Mouse (Mus musculus): ENCODE results near the gene Rpa1. TPM values are rescaled to one million over a fixed set of nuclear protein-coding genes. Genes with fewer than 3 reads are reported as not detected.
A peak's percentile ranks its signal among the peaks of the same experiment; 100 is the strongest.
"Not testable (repeated sequence)": the region's sequence is repeated elsewhere in the genome, so short reads cannot be mapped to it uniquely, and the experiment has no call there.

Gene Rpa1
- polyA plus RNA-seq, 1 experiment from 2014 or later: 100 TPM

GRCm38 (mm10) chr11:75294862-75295261, 53.3 kb downstream of the Rpa1 start:
- no peak overlapping the region for H3K27ac ChIP-seq
- H3K36me3 ChIP-seq: no peaks in the 10 kb centered on the region
- WGBS: 42% methylated on average over 9 of the region's 9 CpGs
- H3K9me3 ChIP-seq: no peaks in the 10 kb centered on the region
- H3K27me3 ChIP-seq (replicated peaks): peaks cover 7% of the 10 kb centered on the region; the same call in 1 of the 2 replicates
- 0 out of 2 replicates have a peak, but pooled peaks have one; percentile 16 for ATAC-seq
- H3K4me2 ChIP-seq (replicated peaks): no peak overlapping the region
- H3K4me1 ChIP-seq (replicated peaks): peaks cover 14% of the 10 kb centered on the region
- no peak overlapping the region for H3K4me3 ChIP-seq (replicated peaks)
- H3K9ac ChIP-seq: no peak overlapping the region

- peak; percentile 50 for ATAC-seq
- no peaks in the 10 kb centered on the region for H3K36me3 ChIP-seq
Observed at GRCm38 (mm10) chr11:75293852-75294361, 54.2 kb downstream of the Rpa1 start.

DNA sequence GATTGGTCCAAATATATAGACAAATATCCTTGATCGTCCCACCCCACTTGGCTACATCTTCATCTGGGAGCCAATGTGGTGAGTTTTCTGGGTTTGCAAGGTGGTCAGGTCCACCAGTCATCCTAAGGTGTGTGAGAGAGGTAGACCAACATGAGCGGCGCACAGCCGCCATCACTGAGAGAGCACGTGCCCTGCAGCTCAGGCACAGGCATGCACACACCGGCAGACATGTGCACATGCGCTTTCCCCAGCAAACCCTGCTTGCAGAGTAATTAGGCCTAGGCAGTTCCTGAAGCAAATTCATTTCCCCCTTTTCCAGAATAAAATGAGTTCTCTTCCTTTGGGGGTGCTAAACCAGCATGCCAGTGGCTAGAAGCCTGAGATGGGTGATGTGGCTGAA, 55.8 kb downstream of the Rpa1 start:
- Histone ChIP-seq H3K36me3 (no peaks in the 10 kb centered on the region), H3K9me3 (no peaks in the 10 kb centered on the region), H3K27ac (no peak overlapping the region), H3K4me2 (replicated peaks) (no peak overlapping the region), H3K4me1 (replicated peaks) (peaks cover 14% of the 10 kb centered on the region), H3K27me3 (replicated peaks) (peaks cover 7% of the 10 kb centered on the region; the same call in 1 of the 2 replicates), H3K9ac (no peak overlapping the region), H3K4me3 (replicated peaks) (no peak overlapping the region)
- WGBS: 93% methylated on average over 7 of the region's 7 CpGs
- no peak for ATAC-seq

More at GRCm38 (mm10) chr11:75293852-75294361, 54.2 kb downstream of the Rpa1 start:
- peaks cover 14% of the 10 kb centered on the region for H3K4me1 ChIP-seq (replicated peaks)
- H3K4me3 ChIP-seq (replicated peaks): no peak overlapping the region
- H3K9me3 ChIP-seq: no peaks in the 10 kb centered on the region
- peak overlapping the region; percentile 37 for H3K4me2 ChIP-seq (replicated peaks)
- peaks cover 7% of the 10 kb centered on the region; the same call in 1 of the 2 replicates for H3K27me3 ChIP-seq (replicated peaks)
- 33% methylated on average over 21 of the region's 21 CpGs for WGBS
- no peak overlapping the region for H3K27ac ChIP-seq
- no peak overlapping the region for H3K9ac ChIP-seq

GRCm38 (mm10) chr11:75291389-75292215, 56.5 kb downstream of the Rpa1 start:
- no peak overlapping the region for H3K4me3 ChIP-seq (replicated peaks)
- no peak overlapping the region for H3K27ac ChIP-seq
- H3K9ac ChIP-seq: no peak overlapping the region
- 44% methylated on average over 25 of the region's 25 CpGs for WGBS
- ATAC-seq: no peak
- peak overlapping the region; percentile 26; the same call in 1 of the 2 replicates for H3K4me2 ChIP-seq (replicated peaks)
- no peaks in the 10 kb centered on the region for H3K36me3 ChIP-seq
- H3K9me3 ChIP-seq: no peaks in the 10 kb centered on the region
- H3K4me1 ChIP-seq (replicated peaks): peaks cover 14% of the 10 kb centered on the region
- peaks cover 7% of the 10 kb centered on the region; the same call in 1 of the 2 replicates for H3K27me3 ChIP-seq (replicated peaks)

- peak; percentile 55 for ATAC-seq
- no peak overlapping the region for H3K4me3 ChIP-seq (replicated peaks)
- H3K4me2 ChIP-seq (replicated peaks): no peak overlapping the region
Observed at GRCm38 (mm10) chr11:75290566-75291271, 57.4 kb downstream of the Rpa1 start.

DNA sequence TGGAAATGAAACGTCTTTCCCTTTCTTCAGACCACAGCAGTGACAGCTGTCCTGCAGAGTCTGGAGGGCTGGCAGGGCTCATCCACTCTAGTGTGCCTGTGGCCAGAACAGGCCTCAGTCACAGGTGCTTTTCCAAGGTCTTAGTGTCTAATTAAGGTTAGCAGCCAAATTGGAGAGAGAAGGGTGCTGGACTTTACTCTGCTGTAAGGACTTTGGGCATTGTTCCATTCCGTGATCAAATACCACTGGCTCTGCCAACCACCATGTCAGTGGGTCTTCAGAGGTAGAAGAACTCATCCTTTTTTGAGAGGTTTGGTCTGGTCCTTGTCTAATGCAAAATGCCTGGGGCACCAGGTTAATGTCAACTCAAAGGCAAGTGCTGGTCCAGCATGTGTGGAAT, 59.0 kb downstream of the Rpa1 start:
- WGBS: 72% methylated on average over 2 of the region's 2 CpGs
- H3K9me3 ChIP-seq: no peaks in the 10 kb centered on the region
- ATAC-seq: no peak
- no peak overlapping the region for H3K4me2 ChIP-seq (replicated peaks)
- peaks cover 7% of the 10 kb centered on the region; the same call in 1 of the 2 replicates for H3K27me3 ChIP-seq (replicated peaks)
- H3K4me1 ChIP-seq (replicated peaks): peaks cover 8% of the 10 kb centered on the region; the same call in 1 of the 2 replicates
- H3K36me3 ChIP-seq: no peaks in the 10 kb centered on the region
- no peak overlapping the region for H3K4me3 ChIP-seq (replicated peaks)
- H3K9ac ChIP-seq: no peak overlapping the region
- H3K27ac ChIP-seq: no peak overlapping the region

More at GRCm38 (mm10) chr11:75290566-75291271, 57.4 kb downstream of the Rpa1 start:
- no peak overlapping the region for H3K27ac ChIP-seq
- H3K4me1 ChIP-seq (replicated peaks): peaks cover 14% of the 10 kb centered on the region
- H3K36me3 ChIP-seq: no peaks in the 10 kb centered on the region
- H3K9ac ChIP-seq: no peak overlapping the region
- no peaks in the 10 kb centered on the region for H3K9me3 ChIP-seq
- 17% methylated on average over 6 of the region's 6 CpGs for WGBS
- H3K27me3 ChIP-seq (replicated peaks): peaks cover 7% of the 10 kb centered on the region; the same call in 1 of the 2 replicates

DNA sequence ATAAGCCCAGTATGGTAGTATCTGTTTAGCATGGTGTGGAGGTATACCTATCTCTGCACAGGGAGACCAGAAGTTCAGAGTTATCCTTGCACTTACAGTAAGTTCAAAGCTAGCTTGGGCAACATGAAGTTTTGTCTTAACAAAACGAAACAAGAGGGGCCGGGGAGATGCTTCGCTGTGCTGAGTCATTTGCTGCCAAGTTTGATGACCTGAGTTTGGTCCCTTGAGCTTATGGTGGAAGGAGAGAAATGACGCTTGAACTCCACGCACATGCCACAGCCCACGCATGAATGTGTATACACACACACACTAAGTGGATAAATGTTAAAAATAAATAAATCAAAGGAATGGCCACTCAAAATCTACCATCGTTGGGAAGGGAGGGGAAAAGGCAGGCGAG, 59.6 kb downstream of the Rpa1 start:
- Histone ChIP-seq H3K27ac (no peak overlapping the region), H3K4me3 (replicated peaks) (no peak overlapping the region), H3K36me3 (no peaks in the 10 kb centered on the region), H3K4me1 (replicated peaks) (peaks cover 5% of the 10 kb centered on the region; the same call in 1 of the 2 replicates), H3K9ac (no peak overlapping the region), H3K4me2 (replicated peaks) (no peak overlapping the region), H3K9me3 (no peaks in the 10 kb centered on the region), H3K27me3 (replicated peaks) (peaks cover 7% of the 10 kb centered on the region; the same call in 1 of the 2 replicates)
- no peak for ATAC-seq
- 68% methylated on average over 8 of the region's 8 CpGs for WGBS

DNA sequence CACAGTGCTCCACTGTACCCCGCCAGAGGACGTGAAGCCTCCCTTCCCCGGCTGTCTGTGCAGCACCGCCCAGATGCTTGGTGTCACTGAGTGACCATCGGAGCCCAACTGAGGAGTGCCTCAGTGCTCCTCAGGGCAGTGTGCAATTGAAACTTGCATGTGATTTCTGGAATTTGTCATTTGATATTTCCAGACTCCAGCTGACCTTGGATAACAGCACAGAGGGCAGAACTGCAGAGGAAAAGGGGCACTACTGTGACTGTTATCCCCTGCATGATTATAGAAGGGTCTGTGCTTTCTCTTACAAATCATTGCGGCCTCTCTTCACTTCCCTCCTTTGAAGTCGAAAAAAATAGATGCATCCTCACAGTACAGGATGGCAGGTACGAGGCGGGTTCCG, 60.2 kb downstream of the Rpa1 start:
- WGBS: 80% methylated on average over 10 of the region's 10 CpGs
- no peak overlapping the region for H3K4me3 ChIP-seq (replicated peaks)
- H3K27me3 ChIP-seq (replicated peaks): peaks cover 6% of the 10 kb centered on the region
- H3K4me2 ChIP-seq (replicated peaks): no peak overlapping the region
- no peak overlapping the region for H3K27ac ChIP-seq
- H3K4me1 ChIP-seq (replicated peaks): no peaks in the 10 kb centered on the region
- H3K36me3 ChIP-seq: no peaks in the 10 kb centered on the region
- ATAC-seq: no peak
- no peak overlapping the region for H3K9ac ChIP-seq
- no peaks in the 10 kb centered on the region for H3K9me3 ChIP-seq

GRCm38 (mm10) chr11:75286868-75287267, 61.3 kb downstream of the Rpa1 start:
- no peak overlapping the region for H3K4me3 ChIP-seq (replicated peaks)
- 92% methylated on average over 4 of the region's 4 CpGs for WGBS
- no peaks in the 10 kb centered on the region for H3K9me3 ChIP-seq
- no peak overlapping the region for H3K27ac ChIP-seq
- H3K9ac ChIP-seq: no peak overlapping the region
- H3K4me1 ChIP-seq (replicated peaks): peaks cover 2% of the 10 kb centered on the region
- H3K27me3 ChIP-seq (replicated peaks): peaks cover 10% of the 10 kb centered on the region
- H3K4me2 ChIP-seq (replicated peaks): no peak overlapping the region
- no peak for ATAC-seq
- no peaks in the 10 kb centered on the region for H3K36me3 ChIP-seq

DNA sequence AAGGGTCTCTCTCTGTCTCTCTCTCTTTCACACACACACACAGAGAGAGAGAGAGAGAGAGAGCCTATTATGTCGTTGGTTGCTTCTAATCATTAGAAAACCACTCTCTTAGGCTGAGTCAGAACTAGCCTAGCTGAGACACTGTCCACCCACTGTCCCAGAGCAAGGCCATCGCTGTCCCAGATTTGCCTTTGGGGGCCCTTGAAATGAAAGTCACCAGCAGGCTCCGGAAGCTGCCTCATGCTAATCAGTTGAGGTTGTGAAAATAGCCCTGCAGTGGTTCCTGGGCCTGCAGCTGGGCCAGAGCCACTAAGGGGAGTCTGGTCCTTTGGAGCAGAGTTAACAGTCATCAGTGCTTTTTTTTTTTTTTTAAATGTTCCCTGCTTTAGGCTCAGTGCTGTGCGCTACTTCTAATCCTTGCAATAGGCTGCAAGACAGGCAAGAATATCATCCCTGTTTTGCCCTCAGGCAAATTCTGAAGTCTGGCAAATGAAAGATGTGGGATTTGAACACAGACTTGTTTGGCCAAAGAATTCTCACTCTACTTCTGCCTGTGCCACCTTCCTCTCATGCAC, 62.1 kb downstream of the Rpa1 start:
- peaks cover 9% of the 10 kb centered on the region for H3K4me1 ChIP-seq (replicated peaks)
- H3K36me3 ChIP-seq: no peaks in the 10 kb centered on the region
- 46% methylated on average over 4 of the region's 4 CpGs for WGBS
- no peak overlapping the region for H3K4me3 ChIP-seq (replicated peaks)
- no peak overlapping the region for H3K27ac ChIP-seq
- no peaks in the 10 kb centered on the region for H3K9me3 ChIP-seq
- no peak overlapping the region for H3K9ac ChIP-seq
- no peak overlapping the region for H3K4me2 ChIP-seq (replicated peaks)
- H3K27me3 ChIP-seq (replicated peaks): peaks cover 19% of the 10 kb centered on the region
- no peak for ATAC-seq

DNA sequence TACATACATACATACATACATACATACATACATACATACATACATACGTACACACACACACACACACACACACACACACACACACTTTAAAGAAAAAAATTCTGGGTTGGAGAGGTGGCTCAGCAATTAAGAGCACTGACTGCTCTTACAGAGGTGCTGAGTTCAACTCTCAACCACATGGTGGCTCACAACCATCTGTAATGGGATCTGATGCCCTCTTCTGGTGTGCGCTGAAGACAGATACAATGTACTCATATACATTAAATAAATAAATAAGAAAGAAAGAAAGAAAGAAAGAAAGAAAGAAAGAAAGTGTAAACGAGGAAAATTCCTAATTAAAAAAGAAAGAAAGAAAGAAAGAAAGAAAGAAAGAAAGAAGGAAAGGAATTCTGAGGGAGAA, 64.3 kb downstream of the Rpa1 start:
- H3K27ac ChIP-seq, ATAC-seq: not testable (repeated sequence)
- 80% methylated on average over 3 of the region's 3 CpGs for whole genome bisulfite sequencing

More for the DNA sequence above, 64.3 kb downstream of the Rpa1 start:
- H3K4me1 ChIP-seq (replicated peaks): peaks cover 15% of the 10 kb centered on the region
- not testable (repeated sequence) for H3K9ac ChIP-seq; H3K4me2 ChIP-seq (replicated peaks); H3K9me3 ChIP-seq; H3K4me3 ChIP-seq (replicated peaks); H3K36me3 ChIP-seq
- H3K27me3 ChIP-seq (replicated peaks): peaks cover 27% of the 10 kb centered on the region
